8 mouse cellular contexts compared by ENCODE assay signal in genomic region chr7:105633127-105633800, GRCm38 (mm10). TPM values are rescaled to one million over a fixed set of nuclear protein-coding genes. Genes with fewer than 3 reads are reported as not detected.
A peak's percentile ranks its signal among the peaks of the same experiment; 100 is the strongest.
DNase-seq lines count a peak whose midpoint lies in the region; ATAC-seq and TF ChIP-seq lines count a peak whose summit lies in the region.

TSS of gene Trim3 (minus strand) at chr7:105633571.

- no peak for TF ChIP-seq CTCF in thymus, adult 2 months (IDR thresholded peaks at IDR 0.05; ENCODE audit: borderline replicate concordance, control insufficient read depth, extremely low read depth, insufficient read depth, low read length, poor library complexity)

- peaks cover 50% of the 10 kb centered on the region for H3K4me1 ChIP-seq in lung, embryonic 15.5 days
- 0 out of 2 replicates have a peak, but pooled peaks cover 3% of the 10 kb centered on the region for H3K4me1 ChIP-seq in thymus, adult 2 months (replicated peaks; ENCODE audit: control insufficient read depth, insufficient read depth, low read length)

- DNase-seq in MN1 (ENCODE audit: low spot score): peak; percentile 91
- peak; percentile 92 for DNase-seq in cerebellum, adult 9-10 months
- DNase-seq in layer of hippocampus, adult 9-10 months (ENCODE audit: low spot score): peak; percentile 71
- DNase-seq in ovary, adult 18-20 months (ENCODE audit: low spot score): peak; percentile 88
- peak; percentile 87 for DNase-seq in thymus, adult 2 months

- H3K4me2 ChIP-seq in lung, embryonic 15.5 days: peak within 1 kb of the TSS; percentile 81

- peak within 1 kb of the TSS; percentile 87 for H3K9ac ChIP-seq in lung, embryonic 15.5 days

- no peaks in the 10 kb centered on the region for H3K9me3 ChIP-seq in lung, embryonic 15.5 days

- under 1% methylated on average over 69 of the region's 71 CpGs for WGBS in lung, embryonic 15.5 days
- under 1% methylated on average over 71 of the region's 71 CpGs for WGBS in thymus, adult 2 months

- H3K27me3 ChIP-seq in lung, embryonic 15.5 days: no peaks in the 10 kb centered on the region
- no peaks in the 10 kb centered on the region; the same call in 1 of the 2 replicates for H3K27me3 ChIP-seq in thymus, adult 2 months (ENCODE audit: control insufficient read depth, insufficient read depth, low read length)

- peak within 1 kb of the TSS; percentile 63 for H3K27ac ChIP-seq in lung, embryonic 15.5 days
- H3K27ac ChIP-seq in thymus, adult 2 months (ENCODE audit: control insufficient read depth, insufficient read depth, low read length): no peak within 1 kb of the TSS

- ATAC-seq in frontal cortex, adult (ENCODE audit: low TSS enrichment): peak; percentile 73
- ATAC-seq in hematopoietic stem cell, adult 5-6 weeks (replicated peaks in 1 of 2; ENCODE audit: insufficient read depth in 1 of 2, low FRiP score in 2 of 2, low TSS enrichment in 1 of 2, low read depth in 1 of 2, poor library complexity in 2 of 2, severe bottlenecking in 2 of 2): peak; percentile 78 to 83
- peak; percentile 93 for ATAC-seq in lung, embryonic 15.5 days (ENCODE audit: borderline replicate concordance, extremely low read depth, low FRiP score, low TSS enrichment)

- no peak for TF ChIP-seq POLR2A in thymus, adult 2 months (IDR thresholded peaks at IDR 0.05; ENCODE audit: control insufficient read depth, extremely low read depth, insufficient read depth, low read length, poor library complexity)

- peak within 1 kb of the TSS; percentile 94 for H3K4me3 ChIP-seq in lung, embryonic 15.5 days
- H3K4me3 ChIP-seq in thymus, adult 2 months (ENCODE audit: control insufficient read depth, insufficient read depth, low read length): peak within 1 kb of the TSS; percentile 67

- peaks cover 24% of the 10 kb centered on the region for H3K36me3 ChIP-seq in lung, embryonic 15.5 days
- no peaks in the 10 kb centered on the region for H3K36me3 ChIP-seq in thymus, adult 2 months (ENCODE audit: control insufficient read depth, insufficient read depth, low read length)

RNA-seq across cellular contexts. Expression of gene Trim3, which starts in this region (rescaled TPM):
- 7.5 and 17.6 TPM in 2 replicates for total RNA-seq in hematopoietic stem cell, adult 5-6 weeks (2017)
- polyA plus RNA-seq in lung, embryonic 15.5 days (2015; fragmentation: Nextera tagmentation; extraction: Ambion mirVana): 54.9 and 59.9 TPM in 2 replicates
- 22.0 and 24.1 TPM in 2 replicates for polyA plus RNA-seq in thymus, adult 2 months (2012; rRNA removed)
